Comparison of ENCODE assay signal across 8 mouse cellular contexts in genomic region chr6:90450697-90451096, GRCm38 (mm10). TPM values are rescaled to one million over a fixed set of nuclear protein-coding genes. Genes with fewer than 3 reads are reported as not detected.
A peak's percentile ranks its signal among the peaks of the same experiment; 100 is the strongest.
DNase-seq lines count a peak whose midpoint lies in the region; ATAC-seq and TF ChIP-seq lines count a peak whose summit lies in the region.

No protein-coding gene starts in this region.

- H3K4me3 ChIP-seq in ES-E14 (ENCODE audit: insufficient read depth in 1 of 2, low read depth in 1 of 2, low read length in 2 of 2, poor library complexity in 1 of 2, severe bottlenecking in 1 of 2) = no peak overlapping the region

- no peaks in the 10 kb centered on the region; the same call in 1 of the 2 replicates for H3K36me3 ChIP-seq in ES-E14 (ENCODE audit: control insufficient read depth, insufficient read depth, low read length, poor library complexity, severe bottlenecking)

- H3K9me3 ChIP-seq in ES-E14 (ENCODE audit: control insufficient read depth, insufficient read depth, low read depth, low read length) = no peaks in the 10 kb centered on the region

- peak overlapping the region; percentile 9; the same call in 1 of the 2 replicates for H3K9ac ChIP-seq in ES-E14 (ENCODE audit: insufficient read depth, low read depth, low read length, poor library complexity, severe bottlenecking)

- in situ Hi-C loops in ES-E14 (cut with MboI; ENCODE audit: low sequenced_read_pairs in 2 of 2, unreplicated experiment in 2 of 2) = no loop called here

- peak; percentile 68; the same call in 1 of the 2 replicates for ATAC-seq in frontal cortex, adult (ENCODE audit: low TSS enrichment)

- DNase-seq in frontal cortex, adult 2 months (ENCODE audit: extremely low spot score in 1 of 2, low spot score in 1 of 2) = no peak
- DNase-seq in ES-E14 (ENCODE audit: low read depth, low spot score) = no peak
- peak; percentile 56 for DNase-seq in gastrocnemius, postnatal 10 days
- DNase-seq in kidney, adult 8-10 months = peak; percentile 93
- peak; percentile 83 for DNase-seq in skeletal muscle tissue, adult 2 months (ENCODE audit: low read depth, low spot score)
- no peak for DNase-seq in spleen, postnatal 10 days (ENCODE audit: low spot score in 2 of 2)
- DNase-seq in left cerebral cortex, adult 18-20 months (ENCODE audit: low spot score in 2 of 2) = no peak

- 0 out of 2 replicates have a peak overlapping the region, but pooled peaks have one; percentile 35 for H3K27ac ChIP-seq in ES-E14 (ENCODE audit: insufficient read depth, low read depth, low read length, poor library complexity, severe bottlenecking)

- H3K4me1 ChIP-seq in ES-E14 (ENCODE audit: control insufficient read depth in 2 of 2, insufficient read depth in 2 of 2, low read length in 2 of 2, poor library complexity in 1 of 2) = peaks cover 15 to 24% of the 10 kb centered on the region in 2 experiments; a peak in 3 of 4 replicates

TF ChIP-seq in ES-E14, 5 proteins besides CTCF, POLR2A, EP300 and RAD21:
- TF ChIP-seq ZNF384 (IDR thresholded peaks at IDR 0.05; ENCODE audit: low read depth, low read length) (no peak), CHD2 (IDR thresholded peaks at IDR 0.05; ENCODE audit: low read depth, low read length) (no peak), MAFK (IDR thresholded peaks at IDR 0.05; ENCODE audit: insufficient read depth, low read depth, low read length) (no peak), HCFC1 (IDR thresholded peaks at IDR 0.05; ENCODE audit: borderline replicate concordance, insufficient read depth, low read length) (no peak), ZC3H11A (IDR thresholded peaks at IDR 0.05; ENCODE audit: borderline replicate concordance, low read depth, low read length) (no peak)

RNA-seq across cellular contexts. Expression of gene Klf15, which starts 11.7 kb away (rescaled TPM):
- 27.2 and 28.4 TPM in 2 replicates for polyA plus RNA-seq in frontal cortex, adult 2 months (2012; rRNA removed)
- 6.4 and 11.3 TPM in 2 replicates for total RNA-seq in ES-E14 (2012; rRNA removed)
- 10 to 100 TPM in 1 of 2 experiments, 1 to 10 TPM in 1; 8.6 to 17.2 TPM for total RNA-seq in gastrocnemius, postnatal 10 days (2021)
- total RNA-seq in left cerebral cortex, adult 18-20 months (2021) = 10 to 100 TPM; 23.9 to 24.8 TPM

RNA-seq across cellular contexts. Expression of gene Cfap100, which starts 22.1 kb away (rescaled TPM):
- polyA plus RNA-seq in frontal cortex, adult 2 months (2012; rRNA removed) = 6.3 TPM in 2 replicates
- total RNA-seq in ES-E14 (2012; rRNA removed) = 0.98 and 1.0 TPM in 2 replicates
- under 1 TPM; 0.34 to 0.47 TPM for total RNA-seq in gastrocnemius, postnatal 10 days (2021)
- total RNA-seq in left cerebral cortex, adult 18-20 months (2021) = 1 to 10 TPM; 4.9 to 5.3 TPM

RNA-seq across cellular contexts. Expression of gene Aldh1l1, which starts 35.5 kb away (rescaled TPM):
- polyA plus RNA-seq in frontal cortex, adult 2 months (2012; rRNA removed) = 51.6 and 55.0 TPM in 2 replicates
- 3.9 and 4.0 TPM in 2 replicates for total RNA-seq in ES-E14 (2012; rRNA removed)
- total RNA-seq in gastrocnemius, postnatal 10 days (2021) = 1 to 10 TPM; 3.3 to 3.7 TPM
- 10 to 100 TPM; 46.6 to 54.5 TPM for total RNA-seq in left cerebral cortex, adult 18-20 months (2021)

Comparison
In these comparisons a context has a peak if more than half of its experiments do, and no peak if none do; other contexts are left out.
1. DNase-seq: peak in gastrocnemius, postnatal 10 days (single experiment), kidney, adult 8-10 months (2 of 2) and skeletal muscle tissue, adult 2 months (single experiment); none in frontal cortex, adult 2 months (0 of 2), ES-E14 (single experiment), spleen, postnatal 10 days (0 of 2) and left cerebral cortex, adult 18-20 months (0 of 2).